Mouse (Mus musculus) limb, embryonic 13.5 days (tissue): ENCODE measurements around the gene Ntn1. TPM values are rescaled to one million over a fixed set of nuclear protein-coding genes. Genes with fewer than 3 reads are reported as not detected.

ENCODE experiments used
- ATAC-seq: fragments of 200-750 bp; cut with Nextera tagmentation; 2 replicates; pipeline ENCODE4 v1.8.0; 2017; ENCODE audit warnings: low read depth, moderate number of reproducible peaks, moderate TSS enrichment; ENCODE audit not compliant: low FRiP score
- H3K27ac ChIP-seq: fragments of 300-500 bp; sonication (generic); 2 replicates; pipeline ENCODE4 v1.5.1; 2015; ENCODE audit warnings: inconsistent platforms, mild to moderate bottlenecking, moderate library complexity
- H3K27me3 ChIP-seq: fragments of 300-500 bp; sonication (generic); 2 replicates; pipeline ENCODE4 v1.6.1; 2015; ENCODE audit warnings: mild to moderate bottlenecking, inconsistent platforms
- H3K36me3 ChIP-seq: fragments of 300-500 bp; sonication (generic); 2 replicates; pipeline ENCODE4 v1.6.1; 2015; ENCODE audit warnings: inconsistent platforms, mild to moderate bottlenecking, moderate library complexity
- H3K4me1 ChIP-seq: fragments of 300-500 bp; sonication (generic); 2 replicates; pipeline ENCODE4 v1.6.1; 2015; ENCODE audit warnings: inconsistent platforms
- H3K4me2 ChIP-seq: fragments of 300-500 bp; sonication (generic); replicated peaks from 2 replicates; pipeline ENCODE4 v1.6.1; 2015; ENCODE audit warnings: inconsistent platforms, mild to moderate bottlenecking, moderate library complexity
- H3K4me3 ChIP-seq: fragments of 300-500 bp; sonication (generic); 2 replicates; pipeline ENCODE4 v1.5.1; 2015; ENCODE audit warnings: moderate library complexity, mild to moderate bottlenecking, inconsistent platforms
- H3K9ac ChIP-seq: fragments of 300-500 bp; sonication (generic); 2 replicates; pipeline ENCODE4 v1.6.1; 2015; ENCODE audit warnings: mild to moderate bottlenecking, inconsistent platforms
- H3K9me3 ChIP-seq: fragments of 300-500 bp; sonication (generic); 2 replicates; pipeline ENCODE4 v1.6.1; 2016; ENCODE audit warnings: inconsistent platforms
- WGBS: fragments of 180-500 bp; shearing (Covaris S2); methylation state at CpG from one replicate; pipeline ENCODE4 v1.1.7; 2015; 5-methylcytosine and 5-hydroxymethylcytosine counted together
- polyA plus RNA-seq: library from polyadenylated mRNA; unstranded; fragments of >200 nt; fragmentation: Nextera tagmentation; extraction: Ambion mirVana; gene quantifications from 2 replicates; pipeline ENCODE4 v1.2.1, GENCODE M21; 2015

Gene Ntn1
- polyA plus RNA-seq, 1 experiment from 2014 or later = 7.0 TPM

DNA sequence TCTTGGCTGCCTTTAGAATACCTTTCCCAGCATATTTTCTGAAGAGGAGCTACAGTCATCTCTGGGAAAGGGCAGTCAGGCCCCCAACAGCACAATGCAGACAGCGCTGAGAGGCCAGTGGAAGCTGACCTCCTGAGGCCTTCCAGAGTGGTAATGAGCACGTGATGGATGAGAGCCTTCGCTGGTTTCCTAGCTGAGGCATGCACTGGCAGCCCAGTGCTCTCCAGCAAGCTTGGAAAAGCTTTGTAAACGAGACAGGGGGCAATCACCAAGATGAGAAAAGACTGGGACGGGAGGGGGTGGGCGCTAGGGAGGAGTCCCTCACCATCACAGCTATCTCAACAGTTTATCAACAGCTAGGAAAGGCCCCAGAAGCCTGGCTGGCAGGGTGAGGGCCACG, 87.6 kb downstream of the Ntn1 start:
- peaks cover 31% of the 10 kb centered on the region for H3K4me1 ChIP-seq
- H3K4me3 ChIP-seq = no peak overlapping the region
- H3K9ac ChIP-seq = no peak overlapping the region
- peaks cover 7% of the 10 kb centered on the region; the same call in 1 of the 2 replicates for H3K27me3 ChIP-seq
- no peak overlapping the region for H3K4me2 ChIP-seq
- H3K27ac ChIP-seq = no peak overlapping the region
- no peak for ATAC-seq
- no peaks in the 10 kb centered on the region for H3K36me3 ChIP-seq
- WGBS = 30% methylated on average over 7 of the region's 7 CpGs
- 0 out of 2 replicates have a peak, but pooled peaks cover 5% of the 10 kb centered on the region for H3K9me3 ChIP-seq

DNA sequence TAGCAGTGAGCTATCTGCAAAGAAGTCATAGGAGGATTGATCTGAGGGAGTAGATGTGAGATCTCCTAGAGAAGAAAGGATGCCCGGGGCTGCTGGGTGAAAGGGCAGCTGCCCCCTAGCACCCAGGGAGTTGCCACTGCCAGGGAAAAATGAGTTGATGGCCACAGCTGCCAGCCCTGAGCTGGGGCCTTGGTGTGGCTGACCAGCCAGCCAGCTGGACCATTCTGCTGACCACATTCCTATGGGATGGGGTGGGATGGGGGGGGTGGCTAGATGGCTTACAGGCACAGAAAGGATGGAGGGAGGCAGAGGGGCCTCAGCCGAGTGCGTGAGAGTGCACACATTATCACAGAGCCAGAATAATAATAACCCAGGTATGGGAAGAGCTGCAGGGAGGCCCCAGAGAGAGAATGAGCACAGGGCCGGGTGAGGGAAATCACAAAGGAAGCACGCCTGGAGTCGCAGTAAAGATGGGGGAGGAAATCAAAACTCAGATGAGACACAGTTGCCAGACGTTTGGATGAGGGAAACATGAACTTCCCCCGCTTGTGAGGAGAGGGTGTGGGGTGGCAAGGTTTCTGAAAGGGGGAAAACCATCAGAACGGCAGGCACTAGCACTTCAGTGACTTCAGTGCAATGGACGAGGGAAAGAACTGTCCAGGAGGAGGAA, 91.6 kb downstream of the Ntn1 start:
- no peak overlapping the region for H3K4me3 ChIP-seq
- WGBS = 46% methylated on average over 10 of the region's 10 CpGs
- H3K27me3 ChIP-seq = peaks cover 7% of the 10 kb centered on the region; the same call in 1 of the 2 replicates
- H3K4me2 ChIP-seq = no peak overlapping the region
- no peaks in the 10 kb centered on the region for H3K36me3 ChIP-seq
- H3K4me1 ChIP-seq = peaks cover 17% of the 10 kb centered on the region
- H3K27ac ChIP-seq = no peak overlapping the region
- no peak overlapping the region for H3K9ac ChIP-seq
- H3K9me3 ChIP-seq = no peaks in the 10 kb centered on the region
- no peak for ATAC-seq

DNA sequence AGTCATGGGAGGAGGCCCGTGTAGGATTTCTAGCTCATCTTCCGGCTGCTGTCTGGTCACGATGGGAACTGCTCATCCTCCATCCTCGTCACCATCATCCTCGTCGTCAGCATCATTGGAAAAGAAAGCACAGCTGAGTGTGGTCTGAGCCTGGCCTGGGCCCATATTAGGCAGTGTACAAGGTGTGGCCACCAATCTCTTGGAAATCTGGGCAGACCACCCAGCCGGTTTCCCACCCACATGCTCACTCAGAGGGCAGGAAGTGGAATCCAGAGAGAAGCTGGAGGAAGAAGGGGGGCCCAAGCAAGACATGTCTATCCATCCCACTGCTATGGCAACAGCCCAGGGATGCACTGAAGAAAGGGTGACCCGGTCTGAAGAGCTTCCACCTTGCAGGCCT, 94.6 kb downstream of the Ntn1 start:
- Histone ChIP-seq H3K9ac (no peak overlapping the region), H3K27ac (no peak overlapping the region), H3K4me2 (no peak overlapping the region), H3K4me3 (no peak overlapping the region), H3K36me3 (no peaks in the 10 kb centered on the region), H3K4me1 (peaks cover 13% of the 10 kb centered on the region; the same call in 1 of the 2 replicates), H3K9me3 (no peaks in the 10 kb centered on the region), H3K27me3 (0 out of 2 replicates have a peak, but pooled peaks cover 2% of the 10 kb centered on the region)
- 75% methylated on average over 8 of the region's 8 CpGs for WGBS
- no peak for ATAC-seq

DNA sequence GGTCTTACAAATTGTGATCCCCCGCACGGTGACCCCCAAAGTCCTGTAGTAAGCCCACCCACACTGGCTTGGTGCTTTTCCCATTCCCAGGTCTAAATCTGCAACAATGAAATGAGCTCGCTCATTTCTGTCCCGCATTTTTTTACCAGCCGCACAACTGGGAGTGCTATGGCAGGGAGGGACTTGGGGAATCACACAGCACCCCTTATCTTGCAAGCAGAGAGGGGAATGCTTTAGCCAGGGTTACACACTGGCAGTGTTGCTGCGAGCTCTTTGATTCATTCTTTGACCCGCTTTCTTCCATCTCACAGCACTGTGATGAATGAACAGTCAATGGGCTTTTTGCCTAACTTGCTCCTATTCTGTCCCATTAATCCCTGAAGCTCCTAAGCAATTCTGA, 98.3 kb downstream of the Ntn1 start:
- Histone ChIP-seq H3K27me3 (peaks cover 2% of the 10 kb centered on the region; the same call in 1 of the 2 replicates), H3K27ac (no peak overlapping the region), H3K9ac (no peak overlapping the region), H3K9me3 (no peaks in the 10 kb centered on the region), H3K4me1 (0 out of 2 replicates have a peak, but pooled peaks cover 7% of the 10 kb centered on the region), H3K4me2 (no peak overlapping the region), H3K36me3 (no peaks in the 10 kb centered on the region), H3K4me3 (no peak overlapping the region)
- no peak for ATAC-seq
- 70% methylated on average over 7 of the region's 7 CpGs for WGBS

DNA sequence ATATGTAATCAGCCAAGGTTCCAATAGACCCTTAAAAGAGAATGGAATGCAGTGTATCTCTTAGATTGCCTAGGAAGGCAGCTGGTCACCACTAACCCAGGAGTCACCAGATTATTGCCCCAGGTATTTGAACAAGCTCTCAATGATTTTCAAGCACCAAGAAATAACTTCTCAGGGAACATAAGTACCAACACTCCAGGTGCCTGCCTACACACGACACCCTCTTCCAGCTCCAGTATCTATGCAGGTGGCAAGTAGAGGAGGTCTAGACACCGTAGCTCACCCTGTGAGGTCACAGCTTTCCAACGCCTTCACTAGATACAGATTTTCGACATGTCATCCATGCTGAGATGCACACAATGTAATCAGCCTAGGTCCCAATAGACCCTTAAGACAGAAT, 99.0 kb downstream of the Ntn1 start:
- Histone ChIP-seq H3K4me1 (0 out of 2 replicates have a peak, but pooled peaks cover 7% of the 10 kb centered on the region), H3K27ac (no peak overlapping the region), H3K27me3 (peaks cover 2% of the 10 kb centered on the region; the same call in 1 of the 2 replicates), H3K9me3 (no peaks in the 10 kb centered on the region), H3K9ac (no peak overlapping the region), H3K4me3 (no peak overlapping the region), H3K36me3 (no peaks in the 10 kb centered on the region), H3K4me2 (no peak overlapping the region)
- 85% methylated on average over 4 of the region's 4 CpGs for WGBS
- no peak for ATAC-seq

- H3K9me3 ChIP-seq = no peaks in the 10 kb centered on the region
- no peak overlapping the region for H3K4me2 ChIP-seq
- H3K36me3 ChIP-seq = no peaks in the 10 kb centered on the region
- peaks cover 18% of the 10 kb centered on the region for H3K4me1 ChIP-seq
- peaks cover 43% of the 10 kb centered on the region for H3K27me3 ChIP-seq
- H3K27ac ChIP-seq = no peak overlapping the region
- no peak overlapping the region for H3K4me3 ChIP-seq
- H3K9ac ChIP-seq = no peak overlapping the region
- 82% methylated on average over 5 of the region's 5 CpGs for WGBS
- ATAC-seq = no peak
Observed at GRCm38 (mm10) chr11:68295474-68295873, 105.1 kb downstream of the Ntn1 start.

DNA sequence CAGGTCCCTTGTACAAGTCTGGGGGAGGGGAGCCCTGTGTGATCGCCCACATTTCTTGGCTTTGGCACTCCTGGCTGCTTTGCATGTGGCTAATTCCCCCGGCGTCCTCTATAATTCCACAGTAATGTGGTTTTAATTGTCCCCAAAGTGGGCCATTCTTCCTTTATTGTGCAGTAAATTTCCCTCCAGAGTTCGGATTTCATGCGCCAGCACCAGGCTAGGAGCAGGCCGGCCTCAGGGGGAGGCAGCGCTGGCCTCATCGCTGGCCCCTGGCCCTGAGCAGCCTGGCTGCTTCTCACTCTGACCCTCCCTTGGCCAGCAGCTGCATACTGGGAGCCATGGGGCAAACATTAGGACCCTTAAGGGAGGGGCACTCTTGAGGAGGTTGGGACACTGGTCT, 110.0 kb downstream of the Ntn1 start:
- H3K9ac ChIP-seq = 0 out of 2 replicates have a peak overlapping the region, but pooled peaks have one; percentile 19
- no peak for ATAC-seq
- no peaks in the 10 kb centered on the region for H3K9me3 ChIP-seq
- WGBS = 12% methylated on average over 8 of the region's 8 CpGs
- no peak overlapping the region for H3K4me3 ChIP-seq
- peaks cover 38% of the 10 kb centered on the region for H3K4me1 ChIP-seq
- peaks cover 58% of the 10 kb centered on the region for H3K27me3 ChIP-seq
- no peak overlapping the region for H3K27ac ChIP-seq
- no peaks in the 10 kb centered on the region for H3K36me3 ChIP-seq
- peak overlapping the region; percentile 38; the same call in 1 of the 2 replicates for H3K4me2 ChIP-seq

- 78% methylated on average over 5 of the region's 5 CpGs for WGBS
Observed at GRCm38 (mm10) chr11:68287331-68287730, 113.3 kb downstream of the Ntn1 start.

GRCm38 (mm10) chr11:68286142-68286808, 114.3 kb downstream of the Ntn1 start:
- no peak overlapping the region for H3K9ac ChIP-seq

More at GRCm38 (mm10) chr11:68287331-68287730, 113.3 kb downstream of the Ntn1 start:
- no peak overlapping the region for H3K4me2 ChIP-seq
- H3K27me3 ChIP-seq = peaks cover 33% of the 10 kb centered on the region
- H3K4me1 ChIP-seq = peaks cover 41% of the 10 kb centered on the region
- H3K9me3 ChIP-seq = no peaks in the 10 kb centered on the region
- H3K9ac ChIP-seq = no peak overlapping the region
- no peak overlapping the region for H3K4me3 ChIP-seq
- H3K36me3 ChIP-seq = no peaks in the 10 kb centered on the region
- H3K27ac ChIP-seq = no peak overlapping the region
- ATAC-seq = no peak

DNA sequence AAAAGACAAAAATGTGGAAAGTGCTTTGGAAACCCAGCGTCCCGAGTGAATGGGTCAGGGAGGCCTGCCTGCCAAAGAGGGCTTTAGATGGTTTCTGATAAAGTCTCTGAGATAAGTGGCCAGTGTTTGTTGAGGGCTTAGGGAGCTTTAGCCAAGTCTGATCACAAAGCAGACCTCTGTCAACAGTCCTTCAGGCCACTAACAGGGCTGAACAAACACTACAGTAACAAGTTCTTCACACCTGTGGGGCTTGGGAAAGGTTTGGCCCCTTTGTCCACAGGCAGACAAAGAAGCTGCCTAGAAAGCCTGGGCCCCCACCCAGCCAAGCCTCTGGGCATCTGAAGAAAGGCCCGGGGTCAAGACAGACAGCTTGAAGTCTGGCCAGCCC, 114.9 kb downstream of the Ntn1 start:
- Histone ChIP-seq H3K4me3 (no peak overlapping the region), H3K9ac (no peak overlapping the region), H3K4me2 (no peak overlapping the region), H3K9me3 (no peaks in the 10 kb centered on the region), H3K27ac (no peak overlapping the region), H3K4me1 (peaks cover 37% of the 10 kb centered on the region), H3K27me3 (peaks cover 18% of the 10 kb centered on the region; the same call in 1 of the 2 replicates), H3K36me3 (no peaks in the 10 kb centered on the region)
- no peak for ATAC-seq
- WGBS = 48% methylated on average over 3 of the region's 3 CpGs

More at GRCm38 (mm10) chr11:68286142-68286808, 114.3 kb downstream of the Ntn1 start:
- Histone ChIP-seq H3K4me1 (peaks cover 38% of the 10 kb centered on the region), H3K27me3 (peaks cover 22% of the 10 kb centered on the region), H3K4me3 (no peak overlapping the region), H3K27ac (no peak overlapping the region), H3K9me3 (no peaks in the 10 kb centered on the region), H3K4me2 (no peak overlapping the region), H3K36me3 (no peaks in the 10 kb centered on the region)
- ATAC-seq = no peak
- 50% methylated on average over 10 of the region's 10 CpGs for WGBS

GRCm38 (mm10) chr11:68280001-68280510, 120.6 kb downstream of the Ntn1 start:
- no peak overlapping the region for H3K4me2 ChIP-seq
- H3K27ac ChIP-seq = no peak overlapping the region
- H3K4me1 ChIP-seq = peaks cover 22% of the 10 kb centered on the region
- ATAC-seq = no peak
- 55% methylated on average over 10 of the region's 10 CpGs for WGBS
- no peaks in the 10 kb centered on the region for H3K9me3 ChIP-seq
- H3K27me3 ChIP-seq = peaks cover 9% of the 10 kb centered on the region; the same call in 1 of the 2 replicates
- H3K36me3 ChIP-seq = no peaks in the 10 kb centered on the region
- no peak overlapping the region for H3K9ac ChIP-seq
- no peak overlapping the region for H3K4me3 ChIP-seq

DNA sequence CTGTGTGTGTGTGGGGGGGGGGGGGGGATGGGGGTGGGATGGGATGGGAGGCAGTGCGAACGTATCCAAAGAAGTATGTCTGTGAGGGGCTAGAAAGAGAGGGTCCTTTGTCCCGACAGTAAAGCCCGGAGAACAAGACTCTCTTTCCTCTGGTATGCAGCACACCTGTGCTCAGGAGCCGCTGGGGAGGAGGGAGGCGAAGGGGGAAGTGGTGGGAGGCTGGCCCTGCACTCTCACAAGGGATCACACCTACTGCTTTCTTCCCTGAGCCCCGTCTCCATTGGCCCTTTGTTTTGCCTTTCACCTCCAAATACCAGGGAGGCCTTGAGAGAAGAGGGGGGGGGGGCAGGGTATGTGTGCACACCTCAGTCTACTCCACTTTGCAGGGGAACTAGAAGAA, 123.7 kb downstream of the Ntn1 start:
- H3K27me3 ChIP-seq = peaks cover 9% of the 10 kb centered on the region; the same call in 1 of the 2 replicates
- no peak overlapping the region for H3K27ac ChIP-seq
- no peaks in the 10 kb centered on the region for H3K9me3 ChIP-seq
- H3K9ac ChIP-seq = no peak overlapping the region
- H3K36me3 ChIP-seq = no peaks in the 10 kb centered on the region
- H3K4me3 ChIP-seq = no peak overlapping the region
- peaks cover 18% of the 10 kb centered on the region for H3K4me1 ChIP-seq
- ATAC-seq = no peak
- WGBS = 34% methylated on average over 7 of the region's 7 CpGs
- no peak overlapping the region for H3K4me2 ChIP-seq
